Mouse (Mus musculus) limb, embryonic 10.5 days (tissue): ENCODE measurements around the gene Gstp2. TPM values are rescaled to one million over a fixed set of nuclear protein-coding genes. Genes with fewer than 3 reads are reported as not detected.

Experiments
- DNase-seq: peaks from one replicate; pipeline ENCODE4 v3.0.0-alpha.2; 2017; ENCODE audit warnings: low spot score
- H3K27ac ChIP-seq: fragments of 300-500 bp; sonication (generic); 2 replicates; pipeline ENCODE4 v1.5.1; 2016; ENCODE audit warnings: mild to moderate bottlenecking
- H3K27me3 ChIP-seq: fragments of 300-500 bp; sonication (generic); 2 replicates; pipeline ENCODE4 v1.6.1; 2016; ENCODE audit warnings: low read depth, mild to moderate bottlenecking; ENCODE audit not compliant: poor library complexity, severe bottlenecking
- H3K36me3 ChIP-seq: fragments of 300-500 bp; sonication (generic); 2 replicates; pipeline ENCODE4 v1.6.1; 2016; ENCODE audit warnings: mild to moderate bottlenecking, moderate library complexity
- H3K4me1 ChIP-seq: fragments of 300-500 bp; sonication (generic); 2 replicates; pipeline ENCODE4 v1.6.1; 2016
- H3K4me3 ChIP-seq: fragments of 300-500 bp; sonication (generic); 2 replicates; pipeline ENCODE4 v1.5.1; 2016; ENCODE audit warnings: mild to moderate bottlenecking, moderate library complexity
- H3K9me3 ChIP-seq: fragments of 300-500 bp; sonication (generic); replicated peaks from 2 replicates; pipeline ENCODE4 v1.6.1; 2016; ENCODE audit warnings: mild to moderate bottlenecking
- WGBS: fragments of 180-500 bp; shearing (Covaris S2); methylation state at CpG from one replicate; pipeline ENCODE4 v1.1.7; 2016; 5-methylcytosine and 5-hydroxymethylcytosine counted together
- polyA plus RNA-seq: library from polyadenylated mRNA; unstranded; fragments of >200 nt; fragmentation: Nextera tagmentation; extraction: Ambion mirVana; gene quantifications from 2 replicates; pipeline ENCODE4 v1.2.1, GENCODE M21; 2016

The Gstp2 gene
- 0.62 and 0.88 TPM in 2 replicates for polyA plus RNA-seq

DNA sequence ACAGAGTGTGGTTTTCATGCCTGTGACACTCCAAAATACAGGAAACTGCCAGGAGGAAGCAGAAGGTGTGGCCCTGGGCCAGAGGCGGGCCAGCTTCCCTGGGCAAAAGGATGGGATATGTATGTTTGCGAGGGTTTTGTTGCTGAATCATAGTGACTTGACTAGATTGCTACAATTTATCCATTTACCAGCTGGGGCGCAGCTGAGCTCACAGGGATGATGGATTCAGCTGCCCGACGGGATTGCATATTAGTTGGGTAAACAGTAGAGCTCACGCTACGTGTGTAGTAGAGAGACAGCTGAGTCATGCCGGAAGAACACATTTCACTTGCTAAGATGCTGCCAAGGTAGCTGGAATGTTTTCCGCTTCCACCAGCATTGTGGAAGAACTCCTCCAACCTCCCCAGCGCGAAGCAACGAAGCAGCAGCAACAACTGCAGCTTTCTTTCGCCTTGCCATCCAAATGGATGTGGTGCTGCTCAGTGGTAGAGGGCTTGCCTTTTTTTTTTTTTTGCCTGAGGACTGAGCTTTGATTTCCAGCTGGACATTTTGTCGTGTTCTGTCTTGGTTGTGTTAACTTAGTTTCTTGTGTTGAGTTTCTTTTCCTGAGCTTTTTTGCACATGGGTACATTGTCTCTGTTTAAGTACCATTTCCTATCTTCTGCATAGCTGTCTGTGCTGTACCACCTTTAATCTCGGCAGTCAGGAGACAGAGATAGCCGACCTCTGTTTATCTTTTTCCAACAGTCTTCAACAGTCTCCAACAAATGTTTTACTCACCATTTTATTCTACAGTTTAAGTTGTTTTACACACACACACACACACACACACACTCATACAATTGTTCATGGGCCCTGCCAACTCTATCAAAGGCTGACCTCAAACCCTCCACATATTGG, at the start of gene Gstp2:
Gene Gstp2, minus strand, starts transcription at position 58 of the 900 bp plus-strand sequence.
- no peaks in the 10 kb centered on the region for H3K36me3 ChIP-seq
- no peak within 1 kb of the TSS for H3K27ac ChIP-seq
- no peaks in the 10 kb centered on the region for H3K27me3 ChIP-seq
- no peak for DNase-seq
- H3K4me3 ChIP-seq = no peak within 1 kb of the TSS
- WGBS = 63% methylated on average over 16 of the region's 16 CpGs
- 0 out of 2 replicates have a peak, but pooled peaks cover 7% of the 10 kb centered on the region for H3K4me1 ChIP-seq
- H3K9me3 ChIP-seq = no peaks in the 10 kb centered on the region

DNA sequence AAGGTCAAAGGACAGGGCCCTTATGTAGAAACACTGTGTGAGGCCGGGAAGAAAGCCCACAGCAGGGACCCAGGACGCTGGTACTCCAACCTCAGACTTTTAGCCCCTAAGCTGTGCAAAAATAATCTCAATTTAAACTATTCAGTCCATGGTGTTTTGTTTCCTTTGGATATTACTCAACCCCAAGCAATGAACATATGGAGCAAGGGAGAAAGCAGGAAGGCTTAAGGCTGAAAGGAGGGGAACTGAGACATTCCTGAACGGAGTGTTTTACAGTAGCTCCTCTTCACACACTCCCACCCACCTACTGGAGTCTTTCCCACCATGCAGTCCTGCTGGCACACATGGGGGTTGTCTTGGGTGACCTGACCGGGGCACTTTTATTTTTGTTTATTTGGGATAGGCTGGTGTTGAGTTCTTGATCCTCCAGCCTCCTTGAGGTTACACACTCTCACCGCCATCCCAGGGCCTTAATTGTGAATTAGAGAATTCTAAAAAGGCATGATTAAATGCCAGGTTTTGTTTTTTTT, 49.0 kb upstream of the Gstp2 start:
- H3K4me3 ChIP-seq = no peak overlapping the region
- no peaks in the 10 kb centered on the region for H3K9me3 ChIP-seq
- peaks cover 10% of the 10 kb centered on the region for H3K27me3 ChIP-seq
- 83% methylated on average over 5 of the region's 5 CpGs for WGBS
- DNase-seq = no peak
- H3K36me3 ChIP-seq = no peaks in the 10 kb centered on the region
- H3K4me1 ChIP-seq = peaks cover 36% of the 10 kb centered on the region
- no peak overlapping the region for H3K27ac ChIP-seq

DNA sequence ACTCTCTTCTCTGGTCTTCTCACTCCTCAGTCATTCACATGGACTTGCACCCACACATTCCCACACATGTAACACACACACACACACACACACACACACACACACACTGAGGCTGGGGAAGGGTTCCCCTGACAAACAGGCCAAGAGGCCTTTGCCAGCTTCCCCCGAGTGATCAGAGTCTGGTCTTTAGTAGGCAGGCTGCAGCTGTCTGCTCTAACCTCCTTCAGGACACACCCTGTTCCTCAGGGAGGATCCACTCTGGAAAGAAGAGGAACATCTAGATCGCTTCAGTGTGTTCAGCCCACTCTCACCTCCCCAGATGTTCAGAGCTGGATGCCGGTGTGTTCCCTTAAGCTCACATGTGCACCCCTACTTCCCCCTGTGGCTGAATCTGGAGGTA, 48.5 kb upstream of the Gstp2 start:
- Histone ChIP-seq H3K4me3 (no peak overlapping the region), H3K4me1 (peaks cover 31% of the 10 kb centered on the region), H3K36me3 (no peaks in the 10 kb centered on the region), H3K27ac (no peak overlapping the region), H3K27me3 (peaks cover 6% of the 10 kb centered on the region), H3K9me3 (no peaks in the 10 kb centered on the region)
- DNase-seq = no peak
- WGBS = 75% methylated on average over 3 of the region's 3 CpGs

DNA sequence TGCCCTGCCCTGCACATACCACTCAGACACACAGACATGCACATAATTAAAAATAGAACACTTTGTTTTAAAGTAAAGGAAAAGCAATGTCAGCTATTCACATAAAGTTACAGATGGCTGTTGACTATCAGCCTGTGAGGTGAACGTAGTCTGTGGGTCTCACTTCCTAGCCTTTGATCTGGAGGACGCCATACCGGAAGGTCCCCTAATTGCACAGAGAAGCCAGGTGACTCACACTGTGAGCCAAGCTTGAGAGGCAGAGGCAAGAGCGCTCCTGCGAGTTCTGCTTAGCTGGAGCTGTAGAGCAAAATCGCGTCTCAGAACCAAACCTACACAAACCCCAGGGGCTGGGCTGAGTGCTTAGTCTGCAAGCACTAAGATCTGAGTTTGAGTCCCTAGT, 47.9 kb upstream of the Gstp2 start:
- H3K27ac ChIP-seq = no peak overlapping the region
- H3K27me3 ChIP-seq = no peaks in the 10 kb centered on the region
- H3K9me3 ChIP-seq = no peaks in the 10 kb centered on the region
- H3K4me1 ChIP-seq = peaks cover 25% of the 10 kb centered on the region
- no peak overlapping the region for H3K4me3 ChIP-seq
- WGBS = 62% methylated on average over 7 of the region's 7 CpGs
- no peaks in the 10 kb centered on the region for H3K36me3 ChIP-seq
- DNase-seq = no peak

DNA sequence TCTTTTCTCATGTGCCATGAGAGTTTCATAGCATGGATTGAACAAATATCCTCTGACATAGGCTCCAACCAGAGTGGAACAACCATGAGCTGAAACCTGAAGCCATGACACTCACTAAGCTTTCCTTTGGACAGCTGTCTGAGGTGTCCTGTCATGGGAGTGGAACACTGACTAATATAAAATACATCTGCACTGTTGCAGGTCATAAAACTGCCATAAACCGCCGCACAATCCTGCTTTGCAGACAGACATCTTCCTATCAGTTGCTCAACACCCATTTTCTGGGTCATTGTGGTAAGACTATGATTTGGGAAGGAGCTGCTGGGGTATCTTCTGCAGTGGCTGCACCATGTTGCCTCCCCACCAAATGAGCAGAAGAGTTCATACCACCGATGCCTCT, 46.9 kb upstream of the Gstp2 start:
- Histone ChIP-seq H3K36me3 (no peaks in the 10 kb centered on the region), H3K27ac (no peak overlapping the region), H3K27me3 (no peaks in the 10 kb centered on the region), H3K9me3 (no peaks in the 10 kb centered on the region), H3K4me3 (no peak overlapping the region), H3K4me1 (peaks cover 15% of the 10 kb centered on the region)
- 86% methylated on average over 3 of the region's 3 CpGs for WGBS
- no peak for DNase-seq

DNA sequence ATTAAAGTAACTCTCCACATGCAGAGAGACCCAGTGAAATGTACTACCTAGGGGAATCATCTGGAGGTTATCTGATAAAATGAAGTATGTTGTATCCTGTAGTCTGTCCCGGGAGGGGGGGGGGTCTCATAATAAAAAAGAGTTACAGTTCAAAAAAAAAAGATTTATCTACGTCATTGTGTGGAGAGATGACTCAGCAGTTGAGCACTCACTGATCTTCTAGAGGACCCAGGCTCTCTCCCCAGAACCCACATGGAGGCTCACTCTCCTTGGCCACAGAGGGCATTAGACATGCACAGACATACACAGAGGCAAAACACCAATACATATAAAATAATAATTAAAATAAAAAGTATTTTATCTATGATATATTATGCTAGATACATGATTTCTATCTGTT, 45.6 kb upstream of the Gstp2 start:
- Histone ChIP-seq H3K36me3 (no peaks in the 10 kb centered on the region), H3K9me3 (no peaks in the 10 kb centered on the region), H3K27me3 (no peaks in the 10 kb centered on the region), H3K27ac (no peak overlapping the region), H3K4me1 (peaks cover 6% of the 10 kb centered on the region), H3K4me3 (no peak overlapping the region)
- no peak for DNase-seq
- 79% methylated on average over 2 of the region's 2 CpGs for WGBS

DNA sequence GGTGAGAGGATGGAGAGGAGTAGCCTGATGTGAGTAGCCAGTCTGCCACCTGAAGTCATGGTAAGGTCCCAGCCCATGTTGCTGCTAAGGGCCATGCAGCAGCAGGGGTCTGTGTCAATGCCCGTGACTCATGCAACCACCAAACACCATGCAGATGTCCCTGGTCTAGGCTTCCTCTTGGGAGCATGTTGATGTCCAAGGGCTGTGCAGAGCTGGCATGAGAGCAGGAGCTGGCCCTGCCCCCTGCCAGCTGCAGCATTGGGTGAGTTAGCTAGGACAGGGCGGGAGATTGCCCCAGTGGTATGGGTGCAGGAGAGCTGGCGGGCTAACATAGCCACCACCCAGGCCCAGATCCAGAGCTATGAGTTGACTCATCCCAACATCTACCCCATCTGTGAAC, 44.6 kb upstream of the Gstp2 start:
- no peak overlapping the region for H3K4me3 ChIP-seq
- H3K27ac ChIP-seq = no peak overlapping the region
- H3K27me3 ChIP-seq = no peaks in the 10 kb centered on the region
- no peaks in the 10 kb centered on the region for H3K9me3 ChIP-seq
- 96% methylated on average over 3 of the region's 3 CpGs for WGBS
- no peak for DNase-seq
- no peaks in the 10 kb centered on the region for H3K4me1 ChIP-seq
- H3K36me3 ChIP-seq = no peaks in the 10 kb centered on the region

DNA sequence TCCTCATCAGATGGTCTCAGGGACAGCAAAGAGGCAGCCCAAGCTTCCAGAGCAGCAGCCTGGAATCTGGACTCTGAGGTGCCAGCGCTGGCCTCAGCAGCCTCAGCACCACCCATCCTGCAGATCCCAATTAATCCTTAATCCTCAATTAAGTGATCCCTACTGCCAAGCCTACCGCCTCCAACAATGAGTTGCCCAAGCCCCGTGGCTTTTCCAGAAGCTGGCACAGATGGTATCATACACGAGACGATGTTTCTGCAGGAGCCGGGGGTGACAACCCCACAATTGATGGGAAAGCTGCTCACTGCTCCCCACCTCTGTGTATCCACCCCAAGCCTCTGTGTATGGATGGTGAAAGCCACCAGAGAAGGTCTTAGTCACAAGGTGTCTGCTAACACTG, 43.3 kb upstream of the Gstp2 start:
- Histone ChIP-seq H3K4me3 (no peak overlapping the region), H3K36me3 (no peaks in the 10 kb centered on the region), H3K4me1 (peaks cover under 1% of the 10 kb centered on the region; the same call in 1 of the 2 replicates), H3K27ac (no peak overlapping the region), H3K9me3 (no peaks in the 10 kb centered on the region), H3K27me3 (peaks cover 6% of the 10 kb centered on the region; the same call in 1 of the 2 replicates)
- 82% methylated on average over 6 of the region's 6 CpGs for WGBS
- no peak for DNase-seq

DNA sequence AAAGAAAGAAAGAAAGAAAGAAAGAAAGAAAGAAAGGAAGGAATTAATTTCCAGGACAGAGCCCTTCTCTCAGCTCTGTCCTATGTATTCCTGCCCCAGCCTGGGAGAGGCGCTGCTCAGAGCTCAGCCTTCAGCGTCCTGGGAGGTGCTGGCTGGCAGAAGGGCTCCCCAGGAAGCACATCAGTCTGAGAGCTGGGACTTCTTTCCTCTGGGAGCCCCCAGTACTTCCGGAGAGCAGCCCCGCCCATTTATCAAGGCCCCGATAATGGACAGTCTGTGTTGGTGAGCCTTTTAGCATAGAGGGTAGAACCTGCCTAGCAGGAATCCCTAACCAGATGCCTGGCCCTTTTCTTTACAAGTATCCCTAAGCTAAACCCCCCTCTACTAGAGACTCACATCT, 42.3 kb upstream of the Gstp2 start:
- no peak overlapping the region for H3K4me3 ChIP-seq
- DNase-seq = no peak
- peaks cover 15% of the 10 kb centered on the region; the same call in 1 of the 2 replicates for H3K27me3 ChIP-seq
- WGBS = 48% methylated on average over 5 of the region's 5 CpGs
- no peaks in the 10 kb centered on the region for H3K9me3 ChIP-seq
- H3K27ac ChIP-seq = no peak overlapping the region
- peaks cover 5% of the 10 kb centered on the region for H3K4me1 ChIP-seq
- no peaks in the 10 kb centered on the region for H3K36me3 ChIP-seq

DNA sequence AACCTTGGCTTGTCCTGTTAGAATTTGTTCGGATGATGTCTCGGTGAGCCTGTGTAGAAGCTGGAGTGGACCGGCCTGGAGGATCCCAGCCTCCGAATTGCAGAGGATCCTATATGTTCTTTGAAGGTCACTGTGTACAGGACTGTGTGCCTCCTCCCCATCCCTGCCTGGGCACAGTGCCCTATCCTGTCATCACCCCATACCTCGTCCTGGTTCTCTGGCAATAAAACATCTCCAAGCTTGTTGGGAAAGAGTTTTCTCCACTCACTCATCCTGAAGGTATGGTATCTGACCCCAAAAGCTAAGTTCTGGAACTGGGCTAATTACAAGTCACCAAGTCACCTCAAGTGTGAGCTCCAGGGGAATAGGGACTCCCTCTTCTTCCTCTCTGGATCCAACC, 41.3 kb upstream of the Gstp2 start:
- Histone ChIP-seq H3K4me3 (no peak overlapping the region), H3K27me3 (peaks cover 17% of the 10 kb centered on the region; the same call in 1 of the 2 replicates), H3K36me3 (no peaks in the 10 kb centered on the region), H3K9me3 (no peaks in the 10 kb centered on the region), H3K27ac (no peak overlapping the region), H3K4me1 (peaks cover 5% of the 10 kb centered on the region)
- 93% methylated on average over 5 of the region's 5 CpGs for WGBS
- DNase-seq = no peak

DNA sequence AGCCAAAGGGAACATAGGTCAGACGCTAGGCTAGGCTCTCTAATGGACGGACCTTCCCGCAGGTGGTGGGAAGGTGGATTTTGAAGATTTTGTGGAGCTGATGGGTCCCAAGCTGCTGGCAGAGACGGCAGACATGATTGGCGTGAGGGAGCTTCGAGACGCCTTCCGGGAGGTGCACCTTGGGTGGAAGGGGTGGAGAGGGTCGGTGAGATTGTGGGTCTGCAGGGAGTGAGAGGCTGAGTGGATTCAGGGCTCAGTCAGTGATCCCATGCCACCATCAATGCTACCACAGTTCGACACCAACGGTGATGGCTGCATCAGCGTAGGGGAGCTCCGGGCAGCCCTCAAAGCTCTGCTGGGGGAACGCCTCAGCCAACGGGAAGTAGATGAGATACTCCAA, 40.3 kb upstream of the Gstp2 start:
- Histone ChIP-seq H3K27ac (no peak overlapping the region), H3K27me3 (peaks cover 17% of the 10 kb centered on the region; the same call in 1 of the 2 replicates), H3K4me3 (no peak overlapping the region), H3K4me1 (peaks cover 5% of the 10 kb centered on the region), H3K36me3 (no peaks in the 10 kb centered on the region), H3K9me3 (no peaks in the 10 kb centered on the region)
- WGBS = 93% methylated on average over 15 of the region's 15 CpGs
- no peak for DNase-seq

DNA sequence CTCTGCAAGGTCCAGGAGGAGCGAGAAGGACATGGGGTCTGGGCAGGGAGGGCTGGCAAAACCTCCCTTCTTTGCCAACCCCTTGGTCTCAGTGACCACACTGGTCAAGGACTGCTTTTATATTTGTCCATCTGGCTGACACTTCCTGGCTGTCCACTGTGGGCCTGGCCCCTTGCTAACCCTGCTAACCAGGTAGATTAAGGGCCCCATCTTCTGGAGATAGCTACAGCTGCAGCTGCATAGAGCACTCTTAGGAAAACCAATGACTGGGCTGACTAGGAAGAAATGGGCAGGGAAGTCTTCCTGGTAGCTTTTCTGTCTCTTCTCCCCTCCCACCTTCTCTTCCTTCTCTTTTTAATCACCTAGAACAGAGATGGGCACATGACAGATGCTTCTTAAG, 39.2 kb upstream of the Gstp2 start:
- Histone ChIP-seq H3K9me3 (no peaks in the 10 kb centered on the region), H3K27me3 (peaks cover 17% of the 10 kb centered on the region; the same call in 1 of the 2 replicates), H3K27ac (no peak overlapping the region), H3K36me3 (no peaks in the 10 kb centered on the region), H3K4me1 (peaks cover 5% of the 10 kb centered on the region), H3K4me3 (no peak overlapping the region)
- DNase-seq = no peak
- 88% methylated on average over 1 of the region's 1 CpGs for WGBS

DNA sequence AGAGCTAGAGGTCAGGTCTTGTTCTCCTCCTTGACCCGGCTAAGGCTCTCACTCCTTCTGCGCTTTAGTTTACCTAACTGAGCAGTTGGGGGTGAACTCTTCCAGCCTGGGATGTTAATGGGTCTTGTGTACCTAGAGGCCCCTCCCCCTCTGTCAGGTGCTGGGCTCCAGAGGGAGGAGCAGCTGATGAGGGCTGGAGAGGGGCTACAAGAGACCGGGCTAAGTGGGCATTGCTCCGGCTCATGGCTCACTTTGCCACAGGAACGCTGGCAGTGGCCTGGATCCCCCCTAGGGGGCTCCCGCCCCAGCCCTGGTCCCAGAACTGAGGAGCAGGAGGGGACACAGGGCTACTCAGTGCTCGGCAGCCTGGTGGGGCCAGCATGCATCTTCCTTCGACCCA, 38.0 kb upstream of the Gstp2 start:
- WGBS = 28% methylated on average over 8 of the region's 8 CpGs
- Histone ChIP-seq H3K27ac (0 out of 2 replicates have a peak overlapping the region, but pooled peaks have one; percentile 9), H3K27me3 (peaks cover 17% of the 10 kb centered on the region; the same call in 1 of the 2 replicates), H3K4me3 (no peak overlapping the region), H3K36me3 (no peaks in the 10 kb centered on the region), H3K9me3 (no peaks in the 10 kb centered on the region), H3K4me1 (peaks cover 5% of the 10 kb centered on the region)
- no peak for DNase-seq
